Mouse (Mus musculus) stomach, postnatal 0 days (tissue): ENCODE results near the gene Cic.

ENCODE experiments used
- CTCF ChIP-seq: IDR thresholded peaks from 2 replicates; pipeline ENCODE4 v1.5.1; 2016; ENCODE audit warnings: antibody characterized with exemption, low read depth, mild to moderate bottlenecking, moderate library complexity
- EP300 ChIP-seq: optimal IDR thresholded peaks from 2 replicates; pipeline ENCODE3; 2016; ENCODE audit warnings: antibody characterized with exemption

DNA sequence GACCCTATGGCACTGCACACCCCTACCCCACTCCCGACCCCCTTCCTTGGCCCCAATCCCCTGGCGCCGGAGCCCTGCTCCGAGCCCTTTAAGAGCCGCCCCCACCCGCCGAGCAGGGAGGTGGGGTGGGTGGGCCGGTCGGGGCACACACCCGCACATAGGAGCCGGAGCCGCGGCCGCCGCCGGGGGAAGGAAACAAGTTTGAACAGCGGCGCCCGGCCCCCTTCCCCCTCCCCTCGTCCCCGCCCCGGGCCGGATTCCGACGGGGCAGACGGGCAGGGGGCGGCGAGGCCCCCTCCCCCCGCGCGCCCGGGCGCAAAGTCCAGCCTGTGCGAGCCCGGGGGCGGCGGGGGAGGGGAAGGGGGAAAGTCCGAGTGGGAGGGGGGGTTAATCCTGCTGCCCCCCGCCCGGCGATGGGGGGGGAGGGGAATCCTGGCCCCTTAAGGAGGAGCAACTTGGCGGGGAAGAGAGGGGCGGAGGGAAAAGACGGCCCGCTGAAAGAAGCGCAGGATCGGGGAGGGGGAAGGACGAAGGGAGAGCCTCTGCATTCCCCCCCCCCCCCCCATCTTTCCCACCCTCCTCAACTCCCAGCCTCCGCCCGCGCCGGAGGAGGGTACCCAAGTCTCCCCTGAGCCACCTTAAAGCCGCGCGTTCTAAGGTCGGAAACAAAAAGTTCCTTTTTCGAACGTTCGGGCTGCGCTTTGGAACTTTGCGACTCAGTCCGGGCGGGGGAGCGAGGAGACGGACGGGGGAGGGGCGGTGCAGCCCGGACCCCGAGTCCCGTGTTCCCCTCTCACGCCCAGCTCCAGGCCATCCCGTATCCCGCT, 18.0 kb upstream of the Cic start:
- TF ChIP-seq CTCF (no peak; the same call in 1 of the 2 replicates), EP300 (no peak)
